Mouse (Mus musculus) heart, embryonic 14.5 days (tissue): ENCODE measurements at regions not wholly inside any gene's neighbourhood (a gene's known extent, or its start where the extent isn't known, plus 50 kb on each side); places are given as distances from the start of the nearest gene placed in this dataset.

Source experiments
- ATAC-seq: fragments of 200-750 bp; cut with Nextera tagmentation; 2 replicates; pipeline ENCODE4 v1.8.0; 2017; ENCODE audit warnings: low read depth, moderate TSS enrichment; ENCODE audit not compliant: insufficient number of reproducible peaks, insufficient read depth, low FRiP score
- H3K27ac ChIP-seq, 2 experiments: fragments of 200-500 bp in 1 of 2; fragments of 300-500 bp in 1 of 2; sonication (generic) in 1 of 2; replicated peaks in 1 of 2; 2 replicates each; pipeline ENCODE4 v1.5.1; 2012 to 2014; ENCODE audit warnings: low read depth in 2 of 2, low read length in 2 of 2, control low read depth in 1 of 2, mild to moderate bottlenecking in 1 of 2, mixed read lengths in 1 of 2; ENCODE audit not compliant: control insufficient read depth in 1 of 2, insufficient read depth in 1 of 2
- H3K27me3 ChIP-seq: fragments of 300-500 bp; sonication (generic); 2 replicates; pipeline ENCODE4 v1.6.1; 2014; ENCODE audit warnings: mild to moderate bottlenecking, low read length, control low read depth; ENCODE audit not compliant: control insufficient read depth, insufficient read depth
- H3K36me3 ChIP-seq: fragments of 300-500 bp; sonication (generic); 2 replicates; pipeline ENCODE4 v1.6.1; 2014; ENCODE audit warnings: mild to moderate bottlenecking, control low read depth, low read length, mixed read lengths; ENCODE audit not compliant: control insufficient read depth, insufficient read depth
- H3K4me1 ChIP-seq, 2 experiments: fragments of 200-500 bp in 1 of 2; fragments of 300-500 bp in 1 of 2; sonication (generic) in 1 of 2; 2 replicates each; pipeline ENCODE4 v1.6.1; 2012 to 2014; ENCODE audit warnings: low read length in 2 of 2, control low read depth in 1 of 2, mixed read lengths in 1 of 2; ENCODE audit not compliant: control insufficient read depth in 2 of 2, insufficient read depth in 2 of 2
- H3K4me2 ChIP-seq: fragments of 300-500 bp; sonication (generic); 2 replicates; pipeline ENCODE4 v1.6.1; 2014; ENCODE audit warnings: mild to moderate bottlenecking, low read length
- H3K4me3 ChIP-seq, 2 experiments: fragments of 200-500 bp in 1 of 2; fragments of 300-500 bp in 1 of 2; sonication (generic) in 1 of 2; 2 replicates each; pipeline ENCODE4 v1.5.1; 2012 to 2014; ENCODE audit warnings: low read length in 2 of 2, mild to moderate bottlenecking in 2 of 2, control low read depth in 1 of 2, low read depth in 1 of 2, moderate library complexity in 1 of 2; ENCODE audit not compliant: control insufficient read depth in 1 of 2, insufficient read depth in 1 of 2
- H3K9ac ChIP-seq: fragments of 300-500 bp; sonication (generic); 2 replicates; pipeline ENCODE4 v1.6.1; 2014; ENCODE audit warnings: mild to moderate bottlenecking, low read length
- H3K9me3 ChIP-seq: fragments of 300-500 bp; sonication (generic); 2 replicates; pipeline ENCODE4 v1.6.1; 2016; ENCODE audit warnings: low read length, control low read depth; ENCODE audit not compliant: control insufficient read depth
- WGBS: fragments of 180-500 bp; shearing (Covaris S2); extraction: QIAGEN DNeasy Blood & Tissue Kit; methylation state at CpG from one replicate; pipeline ENCODE4 v1.1.7; 2014; 5-methylcytosine and 5-hydroxymethylcytosine counted together

GRCm38 (mm10) chr15:68635633-68636032 lies 2134.9 kb upstream of the Lrrc6 start:
- no peak overlapping the region for H3K4me3 ChIP-seq
- H3K36me3 ChIP-seq = no peaks in the 10 kb centered on the region
- H3K27me3 ChIP-seq = no peaks in the 10 kb centered on the region
- no peak overlapping the region for H3K9ac ChIP-seq
- ATAC-seq = no peak
- H3K9me3 ChIP-seq = no peaks in the 10 kb centered on the region
- H3K4me1 ChIP-seq = no peaks in the 10 kb centered on the region
- H3K27ac ChIP-seq = no peak overlapping the region
- no peak overlapping the region for H3K4me2 ChIP-seq

- Histone ChIP-seq H3K9ac (no peak overlapping the region), H3K9me3 (no peaks in the 10 kb centered on the region), H3K27ac (no peak overlapping the region), H3K36me3 (no peaks in the 10 kb centered on the region), H3K4me2 (no peak overlapping the region), H3K4me3 (no peak overlapping the region), H3K27me3 (no peaks in the 10 kb centered on the region), H3K4me1 (no peaks in the 10 kb centered on the region)
- 73% methylated on average over 4 of the region's 4 CpGs for WGBS
- ATAC-seq = no peak
These were observed 2126.3 kb upstream of the Lrrc6 start for GRCm38 (mm10) chr15:68626976-68627375.

GRCm38 (mm10) chr15:68624831-68625230 lies 2124.1 kb upstream of the Lrrc6 start:
- H3K9me3 ChIP-seq = no peaks in the 10 kb centered on the region

GRCm38 (mm10) chr15:68620417-68621214 lies 2119.9 kb upstream of the Lrrc6 start:
- no peaks in the 10 kb centered on the region for H3K9me3 ChIP-seq
- no peak overlapping the region for H3K4me3 ChIP-seq
- ATAC-seq = no peak
- H3K36me3 ChIP-seq = no peaks in the 10 kb centered on the region
- WGBS = 73% methylated on average over 6 of the region's 6 CpGs
- H3K27me3 ChIP-seq = no peaks in the 10 kb centered on the region
- no peak overlapping the region for H3K4me2 ChIP-seq
- H3K4me1 ChIP-seq = no peaks in the 10 kb centered on the region
- H3K9ac ChIP-seq = no peak overlapping the region
- no peak overlapping the region for H3K27ac ChIP-seq

More at GRCm38 (mm10) chr15:68624831-68625230, 2124.1 kb upstream of the Lrrc6 start:
- no peak overlapping the region for H3K9ac ChIP-seq
- H3K36me3 ChIP-seq = no peaks in the 10 kb centered on the region
- no peak for ATAC-seq
- WGBS = 49% methylated on average over 3 of the region's 3 CpGs
- H3K4me2 ChIP-seq = no peak overlapping the region
- no peaks in the 10 kb centered on the region for H3K27me3 ChIP-seq
- H3K27ac ChIP-seq = no peak overlapping the region
- no peaks in the 10 kb centered on the region for H3K4me1 ChIP-seq
- H3K4me3 ChIP-seq = no peak overlapping the region

- H3K36me3 ChIP-seq = no peaks in the 10 kb centered on the region
- H3K4me3 ChIP-seq = no peak overlapping the region
- no peak overlapping the region for H3K9ac ChIP-seq
- H3K27ac ChIP-seq = peak overlapping the region; percentile 42 to 61; a peak in 3 of 4 replicates
- ATAC-seq = peak; percentile 59; the same call in 1 of the 2 replicates
- no peaks in the 10 kb centered on the region for H3K27me3 ChIP-seq
- WGBS = 37% methylated on average over 8 of the region's 8 CpGs
- no peaks in the 10 kb centered on the region for H3K9me3 ChIP-seq
- H3K4me2 ChIP-seq = no peak overlapping the region
- peaks cover 3 to 4% of the 10 kb centered on the region in 2 experiments; a peak in 1 of 4 replicates for H3K4me1 ChIP-seq
These were observed 2105.5 kb upstream of the Lrrc6 start for GRCm38 (mm10) chr15:68606110-68606791.

- peaks cover 3 to 4% of the 10 kb centered on the region in 2 experiments; a peak in 1 of 4 replicates for H3K4me1 ChIP-seq
- ATAC-seq = no peak
- H3K27ac ChIP-seq = no peak overlapping the region
- H3K4me2 ChIP-seq = no peak overlapping the region
- no peak overlapping the region for H3K4me3 ChIP-seq
- H3K9me3 ChIP-seq = no peaks in the 10 kb centered on the region
- no peaks in the 10 kb centered on the region for H3K36me3 ChIP-seq
- WGBS = 58% methylated on average over 2 of the region's 2 CpGs
- H3K27me3 ChIP-seq = no peaks in the 10 kb centered on the region
- H3K9ac ChIP-seq = no peak overlapping the region
These were observed 2104.8 kb upstream of the Lrrc6 start for GRCm38 (mm10) chr15:68605478-68605877.

GRCm38 (mm10) chr15:68582177-68582576 lies 2081.5 kb upstream of the Lrrc6 start:
- H3K9me3 ChIP-seq = no peaks in the 10 kb centered on the region
- H3K4me1 ChIP-seq = no peaks in the 10 kb centered on the region
- H3K4me3 ChIP-seq = no peak overlapping the region
- H3K36me3 ChIP-seq = no peaks in the 10 kb centered on the region
- H3K9ac ChIP-seq = no peak overlapping the region
- no peaks in the 10 kb centered on the region for H3K27me3 ChIP-seq
- no peak for ATAC-seq
- 74% methylated on average over 4 of the region's 4 CpGs for WGBS
- H3K4me2 ChIP-seq = no peak overlapping the region
- no peak overlapping the region for H3K27ac ChIP-seq
